Mouse (Mus musculus) C2C12 (cell line): ENCODE data around the gene Pds5b.

Experiments
- CEBPB ChIP-seq: IDR thresholded peaks from one replicate; pipeline ENCODE4 v1.6.1; 2011; ENCODE audit warnings: low read depth, mild to moderate bottlenecking, control low read depth, moderate library complexity
- CTCF ChIP-seq: IDR thresholded peaks from one replicate; pipeline ENCODE4 v1.5.1; 2011; ENCODE audit not compliant: control insufficient read depth, insufficient read depth, insufficient read length
- FOSL1 ChIP-seq: IDR thresholded peaks from one replicate; pipeline ENCODE4 v1.8.0; 2011; ENCODE audit warnings: mild to moderate bottlenecking, low read length; ENCODE audit not compliant: poor library complexity, insufficient read depth, severe bottlenecking
- MAX ChIP-seq: IDR thresholded peaks from one replicate; pipeline ENCODE4 v1.6.1; 2011; ENCODE audit warnings: mild to moderate bottlenecking, control low read depth
- MYOD1 ChIP-seq: IDR thresholded peaks from one replicate; pipeline ENCODE4 v1.6.1; 2011; ENCODE audit warnings: low read depth; ENCODE audit not compliant: control insufficient read depth, insufficient read length
- MYOG ChIP-seq: IDR thresholded peaks from one replicate; pipeline ENCODE4 v1.6.1; 2011; ENCODE audit not compliant: control insufficient read depth, insufficient read length; ENCODE audit errors: extremely low read depth
- USF1 ChIP-seq: IDR thresholded peaks from one replicate; pipeline ENCODE4 v1.6.1; 2011; ENCODE audit warnings: low read depth, mild to moderate bottlenecking, control low read depth, moderate library complexity

DNA sequence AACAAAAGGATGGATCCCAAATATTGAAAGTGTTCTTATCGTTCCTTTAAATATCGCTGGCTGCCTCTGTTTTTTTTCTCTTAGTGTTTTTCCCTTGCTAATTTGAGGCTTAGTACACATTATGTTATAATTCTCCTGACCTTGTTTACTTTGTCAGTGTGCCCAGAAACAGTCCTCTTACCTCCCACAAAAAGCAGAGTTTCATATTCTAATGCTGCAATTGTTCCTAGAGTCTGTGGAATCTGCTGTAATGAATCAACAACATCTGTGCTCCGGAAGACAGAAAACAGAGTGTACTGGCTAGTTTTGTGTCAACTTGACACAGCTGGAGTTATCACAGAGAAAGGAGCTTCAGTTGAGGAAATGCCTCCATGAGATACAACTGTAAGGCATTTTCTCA, 149.8 kb downstream of the Pds5b start:
- no peak for TF ChIP-seq CTCF
- TF ChIP-seq CEBPB = no peak
- TF ChIP-seq MYOD1 = no peak
- no peak for TF ChIP-seq USF1
- TF ChIP-seq MAX = no peak
- no peak for TF ChIP-seq FOSL1
- no peak for TF ChIP-seq MYOG
